Mouse (Mus musculus): ENCODE results near the gene Lsg1.

Lsg1 gene

GRCm38 (mm10) chr16:30587494-30588327 lies at the start of gene Lsg1:
Gene Lsg1, minus strand, starts transcription at chr16:30587592.
- in situ Hi-C loops (cut with MboI; ENCODE audit: unreplicated experiment in 2 of 2) = no loop called here

- in situ Hi-C loops (cut with MboI; ENCODE audit: unreplicated experiment in 2 of 2) = no loop called here
Observed at GRCm38 (mm10) chr16:30633906-30634746, 46.7 kb upstream of the Lsg1 start.

GRCm38 (mm10) chr16:30629509-30629908 lies 42.1 kb upstream of the Lsg1 start:
- in situ Hi-C loops (cut with MboI; ENCODE audit: unreplicated experiment in 2 of 2) = no loop called here

- in situ Hi-C loops (cut with MboI; ENCODE audit: unreplicated experiment in 2 of 2) = no loop called here
Observed at GRCm38 (mm10) chr16:30628401-30628800, 41.0 kb upstream of the Lsg1 start.

- in situ Hi-C loops (cut with MboI; ENCODE audit: unreplicated experiment in 2 of 2) = no loop called here
Observed at GRCm38 (mm10) chr16:30627586-30628337, 40.4 kb upstream of the Lsg1 start.

- in situ Hi-C loops (cut with MboI; ENCODE audit: unreplicated experiment in 2 of 2) = no loop called here
Observed at GRCm38 (mm10) chr16:30624640-30625039, 37.2 kb upstream of the Lsg1 start.

GRCm38 (mm10) chr16:30623645-30624044 lies 36.3 kb upstream of the Lsg1 start:
- in situ Hi-C loops (cut with MboI; ENCODE audit: unreplicated experiment in 2 of 2) = no loop called here

GRCm38 (mm10) chr16:30616281-30616680 lies 28.9 kb upstream of the Lsg1 start:
- in situ Hi-C loops (cut with MboI; ENCODE audit: unreplicated experiment in 2 of 2) = no loop called here

- in situ Hi-C loops (cut with MboI; ENCODE audit: unreplicated experiment in 2 of 2) = no loop called here
Observed at GRCm38 (mm10) chr16:30614705-30615317, 27.4 kb upstream of the Lsg1 start.

- in situ Hi-C loops (cut with MboI; ENCODE audit: unreplicated experiment in 2 of 2) = no loop called here
Observed at GRCm38 (mm10) chr16:30614122-30614521, 26.7 kb upstream of the Lsg1 start.

- in situ Hi-C loops (cut with MboI; ENCODE audit: unreplicated experiment in 2 of 2) = no loop called here
Observed at GRCm38 (mm10) chr16:30613122-30613521, 25.7 kb upstream of the Lsg1 start.

- in situ Hi-C loops (cut with MboI; ENCODE audit: unreplicated experiment in 2 of 2) = no loop called here
Observed at GRCm38 (mm10) chr16:30611331-30611730, 23.9 kb upstream of the Lsg1 start.

GRCm38 (mm10) chr16:30607868-30608267 lies 20.5 kb upstream of the Lsg1 start:
- in situ Hi-C loops (cut with MboI; ENCODE audit: unreplicated experiment in 2 of 2) = loop anchor here in 1 of 2 experiments (5.0 kb wide), 2 partner anchors 39 to 64 kb away; no protein-coding TSS in a partner anchor

GRCm38 (mm10) chr16:30605528-30605927 lies 18.1 kb upstream of the Lsg1 start:
- in situ Hi-C loops (cut with MboI; ENCODE audit: unreplicated experiment in 2 of 2) = loop anchor here in 1 of 2 experiments (5.0 kb wide), 2 partner anchors 42 to 67 kb away; no protein-coding TSS in a partner anchor

- in situ Hi-C loops (cut with MboI; ENCODE audit: unreplicated experiment in 2 of 2) = loop anchor here (5.0 kb wide), 2 partner anchors 43 to 68 kb away; no protein-coding TSS in a partner anchor
Observed at GRCm38 (mm10) chr16:30604807-30605137, 17.4 kb upstream of the Lsg1 start.

- in situ Hi-C loops (cut with MboI; ENCODE audit: unreplicated experiment in 2 of 2) = loop anchor here in 1 of 2 experiments (5.0 kb wide), 1 partner anchor 43 kb away; no protein-coding TSS in a partner anchor
Observed at GRCm38 (mm10) chr16:30604061-30604806, 16.8 kb upstream of the Lsg1 start.

GRCm38 (mm10) chr16:30603531-30603842 lies 16.1 kb upstream of the Lsg1 start:
- in situ Hi-C loops (cut with MboI; ENCODE audit: unreplicated experiment in 2 of 2) = loop anchor here in 1 of 2 experiments (5.0 kb wide), 1 partner anchor 44 kb away; no protein-coding TSS in a partner anchor

- in situ Hi-C loops (cut with MboI; ENCODE audit: unreplicated experiment in 2 of 2) = loop anchor here in 1 of 2 experiments (5.0 kb wide), 1 partner anchor 44 kb away; no protein-coding TSS in a partner anchor
Observed at GRCm38 (mm10) chr16:30602684-30603530, 15.5 kb upstream of the Lsg1 start.

All from v-Abl transformed pro-B cells (cell line).